Mouse (Mus musculus): Measurements from ENCODE around the gene Vmn1r130.
"Not testable (repeated sequence)": the region's sequence is repeated elsewhere in the genome, so short reads cannot be mapped to it uniquely, and the experiment has no call there.

Vmn1r130 gene

DNA sequence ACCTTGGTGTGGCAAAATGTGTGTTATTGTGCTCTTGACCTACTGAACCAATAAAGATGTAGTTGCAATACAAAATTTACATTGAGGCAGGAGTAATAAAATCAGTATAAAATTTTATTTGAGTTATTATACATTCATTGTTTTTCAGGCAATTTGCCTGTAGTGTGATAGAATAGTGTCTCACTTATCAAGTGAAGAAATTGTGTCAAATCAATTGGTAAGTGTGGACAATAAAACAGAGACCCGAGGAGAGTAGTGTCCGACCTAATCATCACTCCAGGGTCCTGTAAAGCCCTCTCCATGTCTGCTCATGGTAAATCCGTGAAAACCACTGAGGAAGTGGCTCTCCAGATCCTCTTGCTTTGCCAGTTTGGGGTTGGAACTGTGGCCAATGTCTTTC is at the start of gene Vmn1r130:
Gene Vmn1r130, plus strand, starts transcription at position 301 of the 400 bp plus-strand sequence.
- DNase-seq = not testable (repeated sequence)

DNA sequence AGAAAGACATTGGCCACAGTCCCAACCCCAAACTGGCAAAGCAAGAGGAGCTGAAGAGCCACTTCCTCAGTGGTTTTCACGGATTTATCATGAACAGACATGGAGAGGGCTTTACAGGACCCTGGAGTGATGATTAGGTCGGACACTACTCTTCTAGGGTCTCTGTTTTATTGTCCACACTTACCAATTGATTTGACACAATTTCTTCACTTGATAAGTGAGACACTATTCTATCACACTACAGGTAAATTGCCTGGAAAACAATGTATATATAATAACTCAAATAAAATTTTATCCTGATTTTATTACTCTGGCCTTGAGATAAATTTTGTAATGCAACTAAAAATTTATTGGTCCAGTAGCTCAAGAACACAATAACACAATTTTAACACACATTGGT is 34.4 kb downstream of the Vmn1r130 start, which contains the start of gene Vmn1r131:
Gene Vmn1r131, minus strand, starts transcription at position 101 of the 400 bp plus-strand sequence.
- DNase-seq = not testable (repeated sequence)

Data from cerebellum, adult 9-10 months (tissue).